Mouse (Mus musculus) stomach, embryonic 16.5 days (tissue): ENCODE results near the gene Bglap. TPM values are rescaled to one million over a fixed set of nuclear protein-coding genes. Genes with fewer than 3 reads are reported as not detected.

Experiments used
- ATAC-seq: fragments of 200-750 bp; cut with Nextera tagmentation; 2 replicates; pipeline ENCODE4 v1.8.0; 2017; ENCODE audit warnings: moderate number of reproducible peaks, moderate TSS enrichment; ENCODE audit not compliant: insufficient read depth, low FRiP score
- H3K27ac ChIP-seq: fragments of 300-500 bp; sonication (generic); 2 replicates; pipeline ENCODE4 v1.5.1; 2014; ENCODE audit warnings: low read length
- H3K27me3 ChIP-seq: fragments of 300-500 bp; sonication (generic); 2 replicates; pipeline ENCODE4 v1.6.1; 2014; ENCODE audit warnings: low read length, control low read depth, mixed read lengths; ENCODE audit not compliant: control insufficient read depth, insufficient read depth
- H3K36me3 ChIP-seq: fragments of 300-500 bp; sonication (generic); 2 replicates; pipeline ENCODE4 v1.6.1; 2014; ENCODE audit warnings: low read length; ENCODE audit not compliant: control insufficient read depth, insufficient read depth
- H3K4me1 ChIP-seq: fragments of 300-500 bp; sonication (generic); 2 replicates; pipeline ENCODE4 v1.6.1; 2014; ENCODE audit warnings: low read length, control low read depth, mixed read lengths; ENCODE audit not compliant: control insufficient read depth, insufficient read depth
- H3K4me2 ChIP-seq: fragments of 300-500 bp; sonication (generic); 2 replicates; pipeline ENCODE4 v1.6.1; 2014; ENCODE audit warnings: low read depth, low read length, mixed read lengths
- H3K4me3 ChIP-seq: fragments of 300-500 bp; sonication (generic); replicated peaks from 2 replicates; pipeline ENCODE4 v1.5.1; 2014; ENCODE audit warnings: mild to moderate bottlenecking, low read length
- H3K9ac ChIP-seq: fragments of 300-500 bp; sonication (generic); 2 replicates; pipeline ENCODE4 v1.6.1; 2014; ENCODE audit warnings: low read length
- H3K9me3 ChIP-seq: fragments of 300-500 bp; sonication (generic); replicated peaks from 2 replicates; pipeline ENCODE4 v1.6.1; 2016; ENCODE audit warnings: low read length, control low read depth; ENCODE audit not compliant: control insufficient read depth
- WGBS: fragments of 180-500 bp; shearing (Covaris S2); extraction: QIAGEN DNeasy Blood & Tissue Kit; methylation state at CpG from one replicate; pipeline ENCODE4 v1.1.7; 2014; 5-methylcytosine and 5-hydroxymethylcytosine counted together
- polyA plus RNA-seq: library from polyadenylated mRNA; unstranded; fragments of >200 nt; fragmentation: Nextera tagmentation; extraction: Ambion mirVana; gene quantifications from 2 replicates; pipeline ENCODE4 v1.2.1, GENCODE M21; 2015

Bglap gene
- polyA plus RNA-seq, 1 experiment from 2014 or later, result not detected

- Histone ChIP-seq H3K9me3 (no peaks in the 10 kb centered on the region), H3K9ac (no peak overlapping the region), H3K4me3 (no peak overlapping the region), H3K36me3 (peaks cover 7% of the 10 kb centered on the region; the same call in 1 of the 2 replicates), H3K4me1 (peaks cover 30% of the 10 kb centered on the region), H3K27me3 (no peaks in the 10 kb centered on the region), H3K4me2 (no peak overlapping the region), H3K27ac (no peak overlapping the region)
- ATAC-seq, result no peak
- 83% methylated on average over 7 of the region's 7 CpGs for WGBS
Observed at GRCm38 (mm10) chr3:88338316-88338715, 45.9 kb downstream of the Bglap start.

DNA sequence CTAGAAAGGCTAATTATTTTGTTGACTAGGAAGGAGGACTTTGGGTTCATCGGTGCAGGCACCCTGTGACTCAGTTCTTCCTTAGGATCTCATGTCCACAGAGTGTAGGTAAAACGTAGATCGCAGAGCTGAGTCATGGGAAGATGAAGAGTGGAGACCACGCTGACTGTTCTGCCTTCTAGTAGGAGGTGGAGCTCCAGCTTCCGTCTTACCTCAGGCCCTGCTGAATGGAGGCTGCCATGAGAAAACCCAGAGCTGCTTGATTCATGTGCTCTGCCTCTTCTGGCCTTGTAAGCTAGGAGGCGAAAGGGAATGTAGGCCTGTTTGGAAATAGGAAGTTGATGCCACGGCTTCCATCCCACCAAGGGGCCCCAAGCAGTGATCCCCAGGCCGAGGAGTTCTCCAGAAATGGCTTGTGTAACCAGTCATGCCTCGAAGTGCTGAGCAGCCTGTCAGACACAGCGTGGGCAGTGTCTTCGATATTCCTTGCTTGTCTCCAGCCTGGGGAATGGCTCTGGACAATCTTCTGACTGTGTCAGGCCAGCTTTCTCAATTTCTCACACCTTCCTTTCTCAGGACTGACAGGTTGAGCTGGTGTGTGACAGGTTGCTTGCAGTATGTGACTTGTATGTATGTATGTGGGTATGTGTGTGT lies 46.8 kb downstream of the Bglap start:
- Histone ChIP-seq H3K4me3 (peak overlapping the region; percentile 83), H3K9ac (peak overlapping the region; percentile 39; the same call in 1 of the 2 replicates), H3K9me3 (no peaks in the 10 kb centered on the region), H3K4me2 (peak overlapping the region; percentile 84), H3K27ac (peak overlapping the region; percentile 97), H3K27me3 (no peaks in the 10 kb centered on the region), H3K4me1 (peaks cover 34% of the 10 kb centered on the region), H3K36me3 (peaks cover 7% of the 10 kb centered on the region; the same call in 1 of the 2 replicates)
- WGBS, result 55% methylated on average over 11 of the region's 11 CpGs
- no peak for ATAC-seq

DNA sequence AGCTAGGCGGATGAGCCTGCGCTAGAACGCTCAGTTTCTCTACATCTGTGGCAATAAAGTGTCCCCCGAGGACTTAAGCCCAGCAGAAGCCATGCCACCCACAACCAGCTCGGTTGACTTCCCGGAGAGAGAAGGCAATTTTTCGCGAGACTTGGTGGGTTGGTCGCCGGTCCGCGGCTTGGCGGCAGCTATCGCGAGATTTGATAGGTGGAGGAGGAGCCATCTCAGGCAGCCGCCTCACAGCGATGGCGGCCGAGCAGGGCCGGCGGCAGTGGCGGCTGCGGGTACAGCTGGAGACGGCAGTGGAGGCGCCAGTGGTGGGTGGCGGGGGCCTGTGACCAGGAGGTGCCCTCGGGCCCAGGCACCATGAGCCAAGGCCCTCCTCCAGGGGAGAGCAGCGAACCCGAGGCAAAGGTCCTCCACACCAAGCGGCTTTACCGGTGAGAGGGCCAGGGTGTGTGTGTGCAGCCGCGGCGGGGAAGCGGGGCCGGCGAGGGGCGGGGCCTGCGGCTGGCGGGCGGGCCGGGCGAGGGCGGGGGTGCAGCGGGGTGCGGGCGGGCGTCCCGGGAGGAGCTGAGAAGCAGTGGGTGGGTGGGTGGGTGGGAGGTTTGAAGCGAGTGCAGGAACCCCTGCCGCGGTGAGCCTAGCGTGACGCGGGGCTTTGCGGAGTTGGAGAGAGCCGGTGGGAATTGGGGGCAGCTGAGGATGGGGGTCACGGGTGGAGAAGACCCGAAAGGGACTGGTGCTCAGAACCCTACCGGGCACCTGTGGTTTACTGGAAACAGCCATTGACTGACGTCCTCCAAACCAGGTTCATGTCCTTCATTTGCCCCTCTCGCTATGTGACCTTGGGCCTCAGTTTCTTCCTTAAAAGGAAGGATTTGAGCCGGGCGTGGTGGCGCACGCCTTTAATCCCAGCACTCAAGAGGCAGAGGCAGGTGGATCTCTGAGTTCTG lies 47.9 kb downstream of the Bglap start, which contains the start of the genes Tmem79 and Smg5:
Gene Tmem79, minus strand, starts transcription at position 91 of the 956 bp plus-strand sequence.
Gene Smg5, plus strand, starts transcription at position 203 of the 956 bp plus-strand sequence.
- H3K4me3 ChIP-seq, result peak within 1 kb of the TSS; percentile 83
- peaks cover 34% of the 10 kb centered on the region for H3K4me1 ChIP-seq
- no peaks in the 10 kb centered on the region for H3K36me3 ChIP-seq
- H3K9ac ChIP-seq, result peak within 1 kb of the TSS; percentile 93
- 1% methylated on average over 56 of the region's 66 CpGs for WGBS
- no peaks in the 10 kb centered on the region for H3K9me3 ChIP-seq
- H3K27me3 ChIP-seq, result no peaks in the 10 kb centered on the region
- H3K4me2 ChIP-seq, result peak within 1 kb of the TSS; percentile 84
- peak within 1 kb of the TSS; percentile 97 for H3K27ac ChIP-seq
- peak; percentile 91 for ATAC-seq

- H3K9me3 ChIP-seq, result no peaks in the 10 kb centered on the region
- peak overlapping the region; percentile 97 for H3K27ac ChIP-seq
- H3K4me1 ChIP-seq, result peaks cover 34% of the 10 kb centered on the region
- ATAC-seq, result peak; percentile 18; the same call in 1 of the 2 replicates
- no peaks in the 10 kb centered on the region for H3K36me3 ChIP-seq
- peak overlapping the region; percentile 83 for H3K4me3 ChIP-seq
- WGBS, result under 1% methylated on average over 27 of the region's 27 CpGs
- peak overlapping the region; percentile 93 for H3K9ac ChIP-seq
- peak overlapping the region; percentile 84 for H3K4me2 ChIP-seq
- H3K27me3 ChIP-seq, result no peaks in the 10 kb centered on the region
Observed at GRCm38 (mm10) chr3:88335436-88336053, 48.7 kb downstream of the Bglap start.

- peaks cover 34% of the 10 kb centered on the region for H3K4me1 ChIP-seq
- ATAC-seq, result no peak
- WGBS, result 34% methylated on average over 3 of the region's 3 CpGs
- no peaks in the 10 kb centered on the region for H3K27me3 ChIP-seq
- H3K4me2 ChIP-seq, result peak overlapping the region; percentile 84
- no peaks in the 10 kb centered on the region for H3K9me3 ChIP-seq
- H3K36me3 ChIP-seq, result no peaks in the 10 kb centered on the region
- H3K9ac ChIP-seq, result peak overlapping the region; percentile 93
- H3K4me3 ChIP-seq, result peak overlapping the region; percentile 83
- peak overlapping the region; percentile 97 for H3K27ac ChIP-seq
Observed at GRCm38 (mm10) chr3:88334902-88335435, 49.3 kb downstream of the Bglap start.

- Histone ChIP-seq H3K4me1 (peaks cover 33% of the 10 kb centered on the region), H3K4me3 (peak overlapping the region; percentile 83), H3K9me3 (no peaks in the 10 kb centered on the region), H3K9ac (peak overlapping the region; percentile 57), H3K36me3 (no peaks in the 10 kb centered on the region), H3K27ac (peak overlapping the region; percentile 97), H3K4me2 (peak overlapping the region; percentile 84), H3K27me3 (no peaks in the 10 kb centered on the region)
- ATAC-seq, result peak; percentile 67
- WGBS, result 34% methylated on average over 12 of the region's 12 CpGs
Observed at GRCm38 (mm10) chr3:88334029-88334658, 50.1 kb downstream of the Bglap start.

Other genes starting within 250 kb of the Bglap start
- 15.4 and 18.2 TPM in 2 replicates for gene Mef2d, start 242.1 kb downstream of the Bglap start, polyA plus RNA-seq
- gene Rhbg, start 129.8 kb downstream of the Bglap start, polyA plus RNA-seq, result 11.7 and 15.0 TPM in 2 replicates
- gene Gm38392, start 97.3 kb downstream of the Bglap start, polyA plus RNA-seq, result 0.53 and 2.2 TPM in 2 replicates
- 10.0 and 12.0 TPM in 2 replicates for gene Tsacc, start 87.5 kb downstream of the Bglap start, polyA plus RNA-seq
- gene Cct3, start 87.3 kb downstream of the Bglap start, polyA plus RNA-seq, result 424 and 435 TPM in 2 replicates
- gene Glmp, start 59.4 kb downstream of the Bglap start, polyA plus RNA-seq, result 191 and 207 TPM in 2 replicates
- gene Tmem79, start 48.3 kb downstream of the Bglap start, polyA plus RNA-seq, result 41.3 and 58.9 TPM in 2 replicates
- 40.0 and 42.9 TPM in 2 replicates for gene Smg5, start 48.2 kb downstream of the Bglap start, polyA plus RNA-seq
- gene Paqr6, start 19.9 kb downstream of the Bglap start, polyA plus RNA-seq, result 19.9 and 24.9 TPM in 2 replicates
- gene Bglap3, start 11.7 kb downstream of the Bglap start, polyA plus RNA-seq, result 9.8 and 26.1 TPM in 2 replicates
- 4.4 and 12.2 TPM in 2 replicates for gene Bglap2, start 5.8 kb downstream of the Bglap start, polyA plus RNA-seq
- gene Pmf1, start 25.9 kb upstream of the Bglap start, polyA plus RNA-seq, result 98.9 and 104 TPM in 2 replicates
- 18.0 and 20.0 TPM in 2 replicates for gene Slc25a44, start 40.7 kb upstream of the Bglap start, polyA plus RNA-seq
- 33.1 and 38.4 TPM in 2 replicates for gene Sema4a, start 76.7 kb upstream of the Bglap start, polyA plus RNA-seq
- 266 and 298 TPM in 2 replicates for gene Lmna, start 125.5 kb upstream of the Bglap start, polyA plus RNA-seq
- gene Mex3a, start 147.9 kb upstream of the Bglap start, polyA plus RNA-seq, result 9.9 and 11.4 TPM in 2 replicates
- gene Rab25, start 163.8 kb upstream of the Bglap start, polyA plus RNA-seq, result 144 and 197 TPM in 2 replicates
- gene Lamtor2, start 168.6 kb upstream of the Bglap start, polyA plus RNA-seq, result 188 and 190 TPM in 2 replicates
- gene Ubqln4, start 169.3 kb upstream of the Bglap start, polyA plus RNA-seq, result 33.3 and 34.0 TPM in 2 replicates
- gene Ssr2, start 191.4 kb upstream of the Bglap start, polyA plus RNA-seq, result 307 and 360 TPM in 2 replicates
- 75.4 and 81.3 TPM in 2 replicates for gene Arhgef2, start 221.5 kb upstream of the Bglap start, polyA plus RNA-seq